Mouse (Mus musculus): ENCODE data around the gene Batf3.
"Not testable (repeated sequence)": the region's sequence is repeated elsewhere in the genome, so short reads cannot be mapped to it uniquely, and the experiment has no call there.

Batf3 gene

GRCm38 (mm10) chr1:191132934-191133333 lies 35.3 kb downstream of the Batf3 start:
- DNase-seq (ENCODE audit: low read depth): no peak

GRCm38 (mm10) chr1:191135406-191135805 lies 37.8 kb downstream of the Batf3 start:
- DNase-seq (ENCODE audit: low read depth): no peak

- no peak for DNase-seq (ENCODE audit: low read depth)
Measured at GRCm38 (mm10) chr1:191138436-191138835, 40.8 kb downstream of the Batf3 start.

- no peak for DNase-seq (ENCODE audit: low read depth)
Measured at GRCm38 (mm10) chr1:191138874-191139495, 41.3 kb downstream of the Batf3 start.

GRCm38 (mm10) chr1:191140983-191141382 lies 43.3 kb downstream of the Batf3 start:
- no peak for DNase-seq (ENCODE audit: low read depth)

- not testable (repeated sequence) for DNase-seq (ENCODE audit: low read depth)
Measured at GRCm38 (mm10) chr1:191149489-191149888, 51.8 kb downstream of the Batf3 start.

- no peak for DNase-seq (ENCODE audit: low read depth)
Measured at GRCm38 (mm10) chr1:191150924-191151605, 53.4 kb downstream of the Batf3 start.

- DNase-seq (ENCODE audit: low read depth): peak; percentile 37
Measured at GRCm38 (mm10) chr1:191153052-191153451, 55.4 kb downstream of the Batf3 start.

GRCm38 (mm10) chr1:191154314-191154713 lies 56.7 kb downstream of the Batf3 start:
- DNase-seq (ENCODE audit: low read depth): no peak

Measured in c-Kit-positive CD71-negative TER-119-negative erythroid progenitor cells, embryonic 14.5 days (primary cell).